Mouse (Mus musculus) myocyte (in vitro differentiated cells): Measurements from ENCODE around the gene Gsdma. TPM values are rescaled to one million over a fixed set of nuclear protein-coding genes. Genes with fewer than 3 reads are reported as not detected.
"Not testable (repeated sequence)": the region's sequence is repeated elsewhere in the genome, so short reads cannot be mapped to it uniquely, and the experiment has no call there.

Experiments
- H3K27me3 ChIP-seq: one replicate; pipeline ENCODE4 v1.6.1; 2011; ENCODE audit not compliant: control insufficient read depth, insufficient read depth, insufficient read length
- H3K36me3 ChIP-seq: one replicate; pipeline ENCODE4 v1.6.1; 2011; ENCODE audit not compliant: control insufficient read depth, insufficient read depth
- H3K4me2 ChIP-seq: one replicate; pipeline ENCODE4 v1.6.1; 2011; ENCODE audit warnings: low read depth, control low read depth
- H3K4me3 ChIP-seq: one replicate; pipeline ENCODE4 v1.5.1; 2011; ENCODE audit warnings: mild to moderate bottlenecking, control low read depth, moderate library complexity
- H3K79me2 ChIP-seq: one replicate; pipeline ENCODE4 v1.6.1; 2011; ENCODE audit not compliant: control insufficient read depth, insufficient read depth
- H3ac ChIP-seq: one replicate; pipeline ENCODE4 v1.6.1; 2011; ENCODE audit not compliant: control insufficient read depth, insufficient read length
- CEBPB ChIP-seq: IDR thresholded peaks from 2 replicates; pipeline ENCODE4 v1.6.1; 2011; ENCODE audit warnings: mild to moderate bottlenecking, moderate library complexity; ENCODE audit not compliant: poor library complexity, insufficient read depth, severe bottlenecking
- E2F4 ChIP-seq: IDR thresholded peaks from one replicate; pipeline ENCODE4 v1.6.1; 2011; ENCODE audit warnings: mild to moderate bottlenecking, control low read depth, moderate library complexity; ENCODE audit not compliant: insufficient read depth
- MAX ChIP-seq: IDR thresholded peaks from one replicate; pipeline ENCODE4 v1.6.1; 2011; ENCODE audit warnings: low read depth, mild to moderate bottlenecking, control low read depth
- MYOD1 ChIP-seq, 3 experiments: IDR thresholded peaks; one replicate each; pipeline ENCODE4 v1.6.1; 2011; ENCODE audit warnings: control low read depth in 2 of 3, low read depth in 2 of 3, mild to moderate bottlenecking in 2 of 3, moderate library complexity in 1 of 3; ENCODE audit not compliant: insufficient read length in 2 of 3, control insufficient read depth in 1 of 3
- MYOG ChIP-seq, 3 experiments: IDR thresholded peaks; one replicate each; pipeline ENCODE4 v1.6.1; 2011; ENCODE audit warnings: control low read depth in 2 of 3, low read depth in 2 of 3, mild to moderate bottlenecking in 2 of 3; ENCODE audit not compliant: insufficient read length in 2 of 3, control insufficient read depth in 1 of 3, insufficient read depth in 1 of 3
- POLR2A ChIP-seq: IDR thresholded peaks from one replicate; pipeline ENCODE4 v1.6.1; 2011; ENCODE audit warnings: low read depth, mild to moderate bottlenecking, control low read depth, moderate library complexity; ENCODE audit not compliant: insufficient read length
- POLR2AphosphoS2 ChIP-seq: IDR thresholded peaks from one replicate; pipeline ENCODE4 v1.6.1; 2011; ENCODE audit warnings: low read depth, control low read depth; ENCODE audit not compliant: insufficient read length
- REST ChIP-seq: IDR thresholded peaks from one replicate; pipeline ENCODE4 v1.6.1; 2011; ENCODE audit warnings: mild to moderate bottlenecking, control low read depth, moderate library complexity; ENCODE audit not compliant: insufficient read depth, insufficient read length
- SRF ChIP-seq: IDR thresholded peaks from one replicate; pipeline ENCODE4 v1.6.1; 2011; ENCODE audit warnings: low read depth; ENCODE audit not compliant: control insufficient read depth, insufficient read length
- TCF12 ChIP-seq: IDR thresholded peaks from one replicate; pipeline ENCODE4 v1.6.1; 2011; ENCODE audit warnings: mild to moderate bottlenecking, control low read depth; ENCODE audit not compliant: poor library complexity, insufficient read depth, severe bottlenecking
- TCF3 ChIP-seq: IDR thresholded peaks from one replicate; pipeline ENCODE4 v1.6.1; 2011; ENCODE audit warnings: low read depth, control low read depth; ENCODE audit not compliant: insufficient read length
- USF1 ChIP-seq: IDR thresholded peaks from one replicate; pipeline ENCODE4 v1.6.1; 2011; ENCODE audit warnings: low read depth, mild to moderate bottlenecking, control low read depth, moderate library complexity
- polyA plus RNA-seq: library from polyadenylated mRNA; unstranded; fragments of >200 nt; fragmentation: generic; extraction: Trizol; gene quantifications from one replicate; pipeline ENCODE4 v1.2.1, GENCODE M21; 2012; ENCODE audit warnings: missing spikeins

Gsdma gene
- polyA plus RNA-seq, 1 experiment, result 0.04 TPM

DNA sequence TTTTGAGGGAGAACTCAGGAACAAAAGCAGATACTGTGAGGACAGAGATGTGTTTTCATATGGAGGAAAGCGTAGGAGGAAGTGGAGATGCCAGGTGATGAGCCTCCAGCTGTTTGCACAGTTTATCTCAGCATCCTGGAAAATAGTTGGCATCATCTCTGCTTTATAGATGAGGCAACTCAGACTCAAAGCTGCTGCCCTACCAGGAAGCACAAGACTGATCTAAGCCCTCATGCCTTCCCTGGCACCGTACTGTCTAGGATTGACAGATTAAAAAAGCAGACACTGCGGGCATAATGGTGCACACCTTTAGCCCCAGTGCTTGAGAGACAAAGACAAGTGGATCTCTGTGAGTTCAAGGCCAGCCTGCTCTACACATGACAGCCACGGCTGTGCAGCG lies 33.5 kb upstream of the Gsdma start:
- H3K4me2 ChIP-seq, result no peak overlapping the region
- no peaks in the 10 kb centered on the region for H3K79me2 ChIP-seq
- peaks cover 62% of the 10 kb centered on the region for H3K27me3 ChIP-seq
- no peak for TF ChIP-seq REST
- no peak for TF ChIP-seq MYOD1 (IDR thresholded peaks at IDR 0.05; ENCODE audit: control insufficient read depth in 1 of 3, insufficient read length in 2 of 3, low read depth in 2 of 3)
- H3ac ChIP-seq, result no peak overlapping the region
- H3K4me3 ChIP-seq, result no peak overlapping the region
- H3K36me3 ChIP-seq, result no peaks in the 10 kb centered on the region

DNA sequence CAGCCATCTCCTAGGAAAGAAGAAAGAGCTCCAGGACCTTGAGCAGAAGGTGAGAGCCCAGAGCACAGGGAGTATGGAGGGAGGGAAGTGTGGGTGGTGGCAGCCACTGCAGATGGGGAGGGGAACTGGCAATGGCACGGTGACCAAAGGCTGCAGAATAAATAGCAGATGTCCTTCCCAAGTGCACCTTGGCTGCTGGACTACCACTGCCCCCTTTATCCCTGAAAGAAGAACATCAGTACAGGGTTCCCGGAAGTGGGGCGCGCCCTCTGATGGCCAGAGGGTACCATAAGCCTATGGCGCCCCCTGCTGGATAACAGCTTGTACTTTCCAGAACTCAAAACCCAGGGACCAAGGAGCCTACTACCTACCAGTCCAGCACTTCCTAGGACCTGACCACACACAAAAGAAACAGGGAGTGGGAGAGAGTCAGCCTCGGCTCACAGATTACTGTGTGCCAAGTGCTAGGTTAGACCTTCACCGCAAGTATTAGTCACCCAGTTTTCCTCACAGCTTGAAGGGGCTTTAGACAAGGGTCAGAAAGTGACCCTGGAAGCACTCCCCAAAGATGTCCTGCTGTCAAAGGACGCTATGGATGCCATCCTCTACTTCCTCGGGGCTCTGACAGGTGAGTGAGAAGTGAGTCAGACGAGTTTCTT lies 28.7 kb upstream of the Gsdma start:
- H3K36me3 ChIP-seq, H3ac ChIP-seq, H3K79me2 ChIP-seq, H3K4me2 ChIP-seq, H3K4me3 ChIP-seq: not testable (repeated sequence)
- peaks cover 41% of the 10 kb centered on the region for H3K27me3 ChIP-seq

DNA sequence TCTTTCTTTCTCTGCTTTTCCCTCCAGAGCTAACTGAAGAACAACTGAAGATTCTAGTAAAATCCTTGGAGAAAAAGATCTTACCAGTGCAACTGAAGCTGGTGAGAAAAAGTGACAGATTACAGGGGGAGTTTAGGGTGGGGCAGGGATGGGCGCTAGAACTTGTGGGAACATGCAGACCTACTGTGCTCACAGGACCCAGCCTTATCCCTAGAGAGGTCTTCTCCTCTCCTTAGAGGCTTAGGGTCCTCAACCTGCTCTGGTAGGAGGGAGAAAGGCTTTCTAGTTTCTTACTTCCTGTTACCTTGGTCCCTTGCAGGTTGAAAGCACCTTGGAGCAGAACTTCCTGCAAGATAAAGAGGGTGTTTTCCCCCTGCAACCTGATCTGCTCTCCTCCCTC lies 26.6 kb upstream of the Gsdma start:
- Histone ChIP-seq H3K36me3 (no peaks in the 10 kb centered on the region), H3ac (no peak overlapping the region), H3K4me3 (no peak overlapping the region), H3K79me2 (no peaks in the 10 kb centered on the region), H3K4me2 (no peak overlapping the region), H3K27me3 (peaks cover 45% of the 10 kb centered on the region)
- TF ChIP-seq REST (no peak), MYOD1 (IDR thresholded peaks at IDR 0.05; ENCODE audit: control insufficient read depth in 1 of 3, insufficient read length in 2 of 3, low read depth in 2 of 3) (no peak), POLR2AphosphoS2 (no peak), USF1 (no peak), SRF (no peak), MYOG (IDR thresholded peaks at IDR 0.05; ENCODE audit: control insufficient read depth in 1 of 3, insufficient read depth in 1 of 3, insufficient read length in 2 of 3, low read depth in 2 of 3) (no peak), POLR2A (no peak)

DNA sequence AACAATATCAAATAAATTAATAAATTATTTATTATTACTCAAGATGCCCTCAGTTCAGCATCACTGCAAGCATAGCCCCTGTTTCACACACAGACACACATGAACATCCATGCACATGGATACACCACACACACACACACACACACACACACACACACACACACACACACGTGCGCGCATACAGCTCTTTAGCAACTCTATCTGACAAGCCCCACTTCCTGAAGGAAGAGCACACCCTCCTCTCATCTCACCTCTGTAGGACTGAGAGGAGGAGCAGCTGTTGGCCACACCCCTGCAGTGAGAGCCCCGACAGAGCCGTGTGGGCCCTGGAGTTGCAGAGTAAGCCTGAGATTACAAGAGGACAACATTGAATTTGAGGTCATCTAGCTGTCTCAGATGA lies 24.1 kb upstream of the Gsdma start:
- no peak overlapping the region for H3K4me3 ChIP-seq
- H3K36me3 ChIP-seq, result no peaks in the 10 kb centered on the region
- H3ac ChIP-seq, result no peak overlapping the region
- TF ChIP-seq POLR2A (no peak), TCF12 (no peak), TCF3 (no peak), MAX (no peak), MYOD1 (IDR thresholded peaks at IDR 0.05; ENCODE audit: control insufficient read depth in 1 of 3, insufficient read length in 2 of 3, low read depth in 2 of 3) (no peak), REST (no peak), USF1 (no peak), POLR2AphosphoS2 (no peak), CEBPB (no peak), E2F4 (no peak), MYOG (IDR thresholded peaks at IDR 0.05; ENCODE audit: control insufficient read depth in 1 of 3, insufficient read depth in 1 of 3, insufficient read length in 2 of 3, low read depth in 2 of 3) (no peak), SRF (no peak)
- H3K4me2 ChIP-seq, result no peak overlapping the region
- H3K27me3 ChIP-seq, result peaks cover 36% of the 10 kb centered on the region
- H3K79me2 ChIP-seq, result no peaks in the 10 kb centered on the region

DNA sequence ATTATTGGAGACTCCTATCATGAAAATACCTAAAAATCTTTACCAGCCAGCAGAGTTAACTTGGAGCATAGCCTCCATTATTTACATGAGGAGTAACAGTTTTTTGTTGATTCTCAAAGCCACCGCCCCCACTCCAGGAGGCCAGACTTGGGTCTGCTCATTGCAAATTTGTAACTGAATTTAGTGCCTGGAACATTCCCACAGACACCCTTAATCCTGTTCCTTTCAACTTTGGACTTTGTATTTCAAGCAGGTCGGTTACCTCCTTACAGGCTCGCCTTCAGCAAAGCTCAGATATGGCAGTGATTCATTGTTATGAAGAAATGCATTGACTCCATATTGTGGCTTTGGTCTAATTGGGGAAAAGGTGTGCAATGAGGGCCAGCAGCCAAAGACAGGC lies 19.4 kb upstream of the Gsdma start:
- TF ChIP-seq MYOD1 (IDR thresholded peaks at IDR 0.05; ENCODE audit: control insufficient read depth in 1 of 3, insufficient read length in 2 of 3, low read depth in 2 of 3) (no peak), TCF12 (no peak), CEBPB (no peak), POLR2AphosphoS2 (no peak), MAX (no peak), USF1 (no peak), REST (no peak), E2F4 (no peak), SRF (no peak), MYOG (IDR thresholded peaks at IDR 0.05; ENCODE audit: control insufficient read depth in 1 of 3, insufficient read depth in 1 of 3, insufficient read length in 2 of 3, low read depth in 2 of 3) (no peak)
- Histone ChIP-seq H3K4me3 (no peak overlapping the region), H3ac (no peak overlapping the region)

DNA sequence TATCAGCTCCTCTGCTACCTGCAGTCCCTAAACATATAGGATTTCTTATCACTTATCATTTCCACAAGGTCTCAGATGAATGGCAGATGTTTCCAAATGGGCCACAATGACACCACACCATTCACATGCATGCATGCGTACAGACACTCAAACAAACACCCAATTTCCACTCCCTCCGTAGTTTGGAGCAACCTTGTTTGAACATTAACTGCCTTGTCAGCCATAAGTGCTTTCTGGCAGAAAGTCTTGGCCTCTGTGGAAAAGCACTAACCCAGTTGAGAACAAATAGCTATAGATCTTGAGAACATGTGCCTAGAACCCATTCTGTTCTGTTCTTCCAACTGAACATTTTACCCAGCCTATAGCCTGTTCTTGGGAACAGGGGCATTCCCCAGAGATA lies 18.2 kb upstream of the Gsdma start:
- Histone ChIP-seq H3K4me2 (no peak overlapping the region), H3ac (no peak overlapping the region), H3K79me2 (no peaks in the 10 kb centered on the region), H3K4me3 (no peak overlapping the region), H3K36me3 (no peaks in the 10 kb centered on the region), H3K27me3 (peaks cover 54% of the 10 kb centered on the region)
- TF ChIP-seq TCF12 (no peak), CEBPB (no peak), REST (no peak), SRF (no peak)

More for the DNA sequence above, 19.4 kb upstream of the Gsdma start:
- H3K4me2 ChIP-seq, result no peak overlapping the region
- peaks cover 53% of the 10 kb centered on the region for H3K27me3 ChIP-seq
- no peaks in the 10 kb centered on the region for H3K36me3 ChIP-seq
- no peaks in the 10 kb centered on the region for H3K79me2 ChIP-seq
